Mouse (Mus musculus): ENCODE data around the gene Fgfr2.

Gene Fgfr2

GRCm38 (mm10) chr7:132385456-132386130 is 737.6 kb downstream of the Fgfr2 start:
- no peak for DNase-seq

- DNase-seq, result no peak
These were observed 738.3 kb downstream of the Fgfr2 start for GRCm38 (mm10) chr7:132384736-132385455.

GRCm38 (mm10) chr7:132380634-132381336 is 742.4 kb downstream of the Fgfr2 start:
- DNase-seq, result no peak

- DNase-seq, result no peak
These were observed 745.2 kb downstream of the Fgfr2 start for GRCm38 (mm10) chr7:132377913-132378312.

GRCm38 (mm10) chr7:132373594-132374378 is 749.4 kb downstream of the Fgfr2 start:
- no peak for DNase-seq

GRCm38 (mm10) chr7:132372752-132373513 is 750.2 kb downstream of the Fgfr2 start:
- DNase-seq, result peak; percentile 43

- no peak for DNase-seq
These were observed 751.3 kb downstream of the Fgfr2 start for GRCm38 (mm10) chr7:132371832-132372231.

GRCm38 (mm10) chr7:132369784-132370183 is 753.4 kb downstream of the Fgfr2 start:
- no peak for DNase-seq

- DNase-seq, result no peak
These were observed 754.3 kb downstream of the Fgfr2 start for GRCm38 (mm10) chr7:132368859-132369258.

- DNase-seq, result no peak
These were observed 755.8 kb downstream of the Fgfr2 start for GRCm38 (mm10) chr7:132367344-132367743.

- DNase-seq, result no peak
These were observed 757.3 kb downstream of the Fgfr2 start for GRCm38 (mm10) chr7:132365703-132366384.

- DNase-seq, result no peak
These were observed 758.0 kb downstream of the Fgfr2 start for GRCm38 (mm10) chr7:132365111-132365510.

- no peak for DNase-seq
These were observed 758.6 kb downstream of the Fgfr2 start for GRCm38 (mm10) chr7:132364506-132364905.

- no peak for DNase-seq
These were observed 762.8 kb downstream of the Fgfr2 start for GRCm38 (mm10) chr7:132360336-132360735.

GRCm38 (mm10) chr7:132358709-132359108 is 764.4 kb downstream of the Fgfr2 start:
- DNase-seq, result no peak

- DNase-seq, result no peak
These were observed 764.9 kb downstream of the Fgfr2 start for GRCm38 (mm10) chr7:132358250-132358649.

GRCm38 (mm10) chr7:132357841-132358237 is 765.3 kb downstream of the Fgfr2 start:
- no peak for DNase-seq

- no peak for DNase-seq
These were observed 766.0 kb downstream of the Fgfr2 start for GRCm38 (mm10) chr7:132356881-132357840.

- DNase-seq, result no peak
These were observed 767.0 kb downstream of the Fgfr2 start for GRCm38 (mm10) chr7:132356185-132356584.

GRCm38 (mm10) chr7:132355767-132356166 is 767.4 kb downstream of the Fgfr2 start:
- DNase-seq, result no peak

All from cerebellum, adult 11 months (tissue).